Mouse (Mus musculus) forebrain, embryonic 15.5 days (tissue): ENCODE data around the gene Cyp2d22. TPM values are rescaled to one million over a fixed set of nuclear protein-coding genes. Genes with fewer than 3 reads are reported as not detected.
A peak's percentile ranks its signal among the peaks of the same experiment; 100 is the strongest.

Source experiments
- ATAC-seq: fragments of 200-750 bp; cut with Nextera tagmentation; replicated peaks from 2 replicates; pipeline ENCODE4 v1.8.0; 2017; ENCODE audit warnings: mild to moderate bottlenecking, moderate TSS enrichment, moderate library complexity
- H3K27ac ChIP-seq: fragments of 300-500 bp; sonication (generic); replicated peaks from 2 replicates; pipeline ENCODE4 v1.5.1; 2015; ENCODE audit warnings: mild to moderate bottlenecking, inconsistent platforms
- H3K27me3 ChIP-seq: fragments of 300-500 bp; sonication (generic); 2 replicates; pipeline ENCODE4 v1.6.1; 2015; ENCODE audit warnings: inconsistent platforms
- H3K36me3 ChIP-seq: fragments of 300-500 bp; sonication (generic); 2 replicates; pipeline ENCODE4 v1.6.1; 2015; ENCODE audit warnings: mild to moderate bottlenecking, inconsistent platforms
- H3K4me1 ChIP-seq: fragments of 300-500 bp; sonication (generic); 2 replicates; pipeline ENCODE4 v1.6.1; 2015; ENCODE audit warnings: inconsistent platforms
- H3K4me2 ChIP-seq: fragments of 300-500 bp; sonication (generic); replicated peaks from 2 replicates; pipeline ENCODE4 v1.6.1; 2015; ENCODE audit warnings: mild to moderate bottlenecking, inconsistent platforms
- H3K4me3 ChIP-seq: fragments of 300-500 bp; sonication (generic); 2 replicates; pipeline ENCODE4 v1.5.1; 2015; ENCODE audit warnings: mild to moderate bottlenecking, inconsistent platforms
- H3K9ac ChIP-seq: fragments of 300-500 bp; sonication (generic); replicated peaks from 2 replicates; pipeline ENCODE4 v1.6.1; 2015; ENCODE audit warnings: mild to moderate bottlenecking, inconsistent platforms
- H3K9me3 ChIP-seq: fragments of 300-500 bp; sonication (generic); 2 replicates; pipeline ENCODE4 v1.6.1; 2016; ENCODE audit warnings: inconsistent platforms
- WGBS: fragments of 180-500 bp; shearing (Covaris S2); methylation state at CpG from one replicate; pipeline ENCODE4 v1.1.7; 2015; ENCODE audit warnings: mixed read lengths; 5-methylcytosine and 5-hydroxymethylcytosine counted together
- polyA plus RNA-seq: library from polyadenylated mRNA; unstranded; fragments of >200 nt; fragmentation: Nextera tagmentation; extraction: Ambion mirVana; gene quantifications from 2 replicates; pipeline ENCODE4 v1.2.1, GENCODE M21; 2015

Cyp2d22 gene
- polyA plus RNA-seq, 1 experiment from 2014 or later: 1.9 TPM

GRCm38 (mm10) chr15:82342543-82342935 is 37.5 kb downstream of the Cyp2d22 start:
- H3K27me3 ChIP-seq: peaks cover 15% of the 10 kb centered on the region
- H3K36me3 ChIP-seq: no peaks in the 10 kb centered on the region
- H3K27ac ChIP-seq: no peak overlapping the region
- H3K4me1 ChIP-seq: peaks cover 26% of the 10 kb centered on the region
- no peak overlapping the region for H3K4me3 ChIP-seq
- H3K9me3 ChIP-seq: no peaks in the 10 kb centered on the region
- H3K4me2 ChIP-seq: no peak overlapping the region
- 85% methylated on average over 5 of the region's 5 CpGs for WGBS
- ATAC-seq: no peak
- H3K9ac ChIP-seq: no peak overlapping the region

GRCm38 (mm10) chr15:82341675-82342542 is 38.2 kb downstream of the Cyp2d22 start:
- Histone ChIP-seq H3K9me3 (no peaks in the 10 kb centered on the region), H3K36me3 (no peaks in the 10 kb centered on the region), H3K4me3 (no peak overlapping the region), H3K4me1 (peaks cover 20% of the 10 kb centered on the region), H3K4me2 (no peak overlapping the region), H3K27ac (no peak overlapping the region), H3K9ac (no peak overlapping the region), H3K27me3 (peaks cover 15% of the 10 kb centered on the region)
- ATAC-seq: no peak
- 72% methylated on average over 15 of the region's 15 CpGs for WGBS

- Histone ChIP-seq H3K27me3 (peaks cover 15% of the 10 kb centered on the region), H3K27ac (no peak overlapping the region), H3K9me3 (no peaks in the 10 kb centered on the region), H3K4me3 (peak overlapping the region; percentile 28), H3K36me3 (no peaks in the 10 kb centered on the region), H3K9ac (peak overlapping the region; percentile 41), H3K4me2 (peak overlapping the region; percentile 46), H3K4me1 (peaks cover 15% of the 10 kb centered on the region)
- WGBS: 3% methylated on average over 40 of the region's 40 CpGs
- no peak for ATAC-seq
These were observed 39.0 kb downstream of the Cyp2d22 start for GRCm38 (mm10) chr15:82341036-82341501.

GRCm38 (mm10) chr15:82340414-82341035 is 39.5 kb downstream of the Cyp2d22 start:
- Histone ChIP-seq H3K4me1 (peaks cover 15% of the 10 kb centered on the region), H3K36me3 (no peaks in the 10 kb centered on the region), H3K27me3 (peaks cover 15% of the 10 kb centered on the region), H3K9me3 (no peaks in the 10 kb centered on the region), H3K9ac (peak overlapping the region; percentile 41), H3K27ac (no peak overlapping the region), H3K4me3 (peak overlapping the region; percentile 28), H3K4me2 (peak overlapping the region; percentile 46)
- ATAC-seq: no peak
- 50% methylated on average over 21 of the region's 21 CpGs for WGBS

- Histone ChIP-seq H3K36me3 (no peaks in the 10 kb centered on the region), H3K4me2 (no peak overlapping the region), H3K9me3 (no peaks in the 10 kb centered on the region), H3K4me3 (no peak overlapping the region), H3K27me3 (peaks cover 15% of the 10 kb centered on the region), H3K27ac (no peak overlapping the region), H3K4me1 (peaks cover 15% of the 10 kb centered on the region), H3K9ac (no peak overlapping the region)
- WGBS: 86% methylated on average over 8 of the region's 8 CpGs
- no peak for ATAC-seq
These were observed 40.3 kb downstream of the Cyp2d22 start for GRCm38 (mm10) chr15:82339634-82340254.

GRCm38 (mm10) chr15:82339150-82339549 is 40.9 kb downstream of the Cyp2d22 start:
- peak overlapping the region; percentile 59; the same call in 1 of the 2 replicates for H3K9ac ChIP-seq
- 0 out of 2 replicates have a peak, but pooled peaks have one; percentile 2 for ATAC-seq
- H3K4me2 ChIP-seq: peak overlapping the region; percentile 54
- H3K27ac ChIP-seq: no peak overlapping the region
- H3K27me3 ChIP-seq: peaks cover 15% of the 10 kb centered on the region
- H3K4me1 ChIP-seq: peaks cover 15% of the 10 kb centered on the region
- H3K36me3 ChIP-seq: no peaks in the 10 kb centered on the region
- 56% methylated on average over 10 of the region's 10 CpGs for WGBS
- H3K9me3 ChIP-seq: no peaks in the 10 kb centered on the region
- H3K4me3 ChIP-seq: peak overlapping the region; percentile 51

- H3K4me3 ChIP-seq: peak within 1 kb of the TSS; percentile 51
- no peak within 1 kb of the TSS for H3K27ac ChIP-seq
- H3K4me2 ChIP-seq: peak within 1 kb of the TSS; percentile 54
- H3K9ac ChIP-seq: peak within 1 kb of the TSS; percentile 59
- no peaks in the 10 kb centered on the region for H3K36me3 ChIP-seq
- peaks cover 15% of the 10 kb centered on the region for H3K4me1 ChIP-seq
- peaks cover 15% of the 10 kb centered on the region for H3K27me3 ChIP-seq
- H3K9me3 ChIP-seq: no peaks in the 10 kb centered on the region
- peak; percentile 93 for ATAC-seq
- under 1% methylated on average over 41 of the region's 41 CpGs for WGBS
These were observed 41.4 kb downstream of the Cyp2d22 start, which contains the start of the genes Naga, Pheta2 and Smdt1 for GRCm38 (mm10) chr15:82338593-82339112. Gene Naga, minus strand, starts transcription at chr15:82338925. Gene Pheta2, plus strand, starts transcription at chr15:82338942. Gene Smdt1, plus strand, starts transcription at chr15:82338959.

- peak overlapping the region; percentile 54 for H3K4me2 ChIP-seq
- WGBS: 37% methylated on average over 4 of the region's 4 CpGs
- ATAC-seq: no peak
- no peaks in the 10 kb centered on the region for H3K36me3 ChIP-seq
- peaks cover 15% of the 10 kb centered on the region for H3K27me3 ChIP-seq
- H3K9me3 ChIP-seq: no peaks in the 10 kb centered on the region
- no peak overlapping the region for H3K27ac ChIP-seq
- H3K4me1 ChIP-seq: peaks cover 15% of the 10 kb centered on the region
- peak overlapping the region; percentile 59 for H3K9ac ChIP-seq
- H3K4me3 ChIP-seq: peak overlapping the region; percentile 51
These were observed 42.2 kb downstream of the Cyp2d22 start for GRCm38 (mm10) chr15:82337875-82338274.

GRCm38 (mm10) chr15:82336629-82337028 is 43.4 kb downstream of the Cyp2d22 start:
- whole genome bisulfite sequencing: 64% methylated on average over 12 of the region's 12 CpGs
- Histone ChIP-seq H3K9me3 (no peaks in the 10 kb centered on the region), H3K4me2 (no peak overlapping the region), H3K36me3 (no peaks in the 10 kb centered on the region), H3K27me3 (peaks cover 12% of the 10 kb centered on the region), H3K4me3 (no peak overlapping the region), H3K9ac (no peak overlapping the region), H3K27ac (no peak overlapping the region), H3K4me1 (peaks cover 15% of the 10 kb centered on the region)
- no peak for ATAC-seq

- WGBS: 96% methylated on average over 4 of the region's 4 CpGs
- Histone ChIP-seq H3K27me3 (no peaks in the 10 kb centered on the region; the same call in 1 of the 2 replicates), H3K4me3 (no peak overlapping the region), H3K9me3 (no peaks in the 10 kb centered on the region), H3K36me3 (no peaks in the 10 kb centered on the region), H3K27ac (no peak overlapping the region), H3K4me1 (peaks cover 8% of the 10 kb centered on the region), H3K4me2 (no peak overlapping the region), H3K9ac (no peak overlapping the region)
- no peak for ATAC-seq
These were observed 44.9 kb downstream of the Cyp2d22 start for GRCm38 (mm10) chr15:82335194-82335593.

GRCm38 (mm10) chr15:82325382-82325781 is 54.7 kb downstream of the Cyp2d22 start:
- Histone ChIP-seq H3K4me2 (no peak overlapping the region), H3K9me3 (no peaks in the 10 kb centered on the region), H3K4me1 (no peaks in the 10 kb centered on the region), H3K4me3 (no peak overlapping the region), H3K27me3 (no peaks in the 10 kb centered on the region), H3K36me3 (no peaks in the 10 kb centered on the region), H3K9ac (no peak overlapping the region), H3K27ac (no peak overlapping the region)
- 74% methylated on average over 2 of the region's 2 CpGs for WGBS
- no peak for ATAC-seq
